Mouse (Mus musculus) heart, postnatal 0 days (tissue): Measurements from ENCODE around the gene Tmem109.

ENCODE experiments used
- CTCF ChIP-seq: IDR thresholded peaks from 2 replicates; pipeline ENCODE4 v1.5.1; 2016; ENCODE audit warnings: antibody characterized with exemption, control low read depth, low read depth
- EP300 ChIP-seq: IDR thresholded peaks from 2 replicates; pipeline ENCODE4 v1.6.1; 2016; ENCODE audit warnings: antibody characterized with exemption, low read depth

- TF ChIP-seq CTCF (no peak), EP300 (no peak)
Observed at GRCm38 (mm10) chr19:10926666-10927065, 44.9 kb upstream of the Tmem109 start.
